Mouse (Mus musculus) heart, postnatal 0 days (tissue): Measurements from ENCODE around the gene Prg2. TPM values are rescaled to one million over a fixed set of nuclear protein-coding genes. Genes with fewer than 3 reads are reported as not detected.
A peak's percentile ranks its signal among the peaks of the same experiment; 100 is the strongest.

Experiments used
- ATAC-seq: fragments of 200-750 bp; cut with Nextera tagmentation; 2 replicates; pipeline ENCODE4 v1.8.0; 2017; ENCODE audit warnings: low read depth, moderate number of reproducible peaks, moderate library complexity; ENCODE audit not compliant: insufficient read depth
- DNase-seq: peaks from one replicate; pipeline ENCODE4 v3.0.0-alpha.2; 2016; ENCODE audit warnings: low spot score
- H3K27ac ChIP-seq: fragments of 300-500 bp; sonication (generic); 2 replicates; pipeline ENCODE4 v1.5.1; 2014; ENCODE audit warnings: low read depth, mild to moderate bottlenecking
- H3K27me3 ChIP-seq: fragments of 300-500 bp; sonication (generic); 2 replicates; pipeline ENCODE4 v1.6.1; 2014; ENCODE audit warnings: low read length, mixed read lengths; ENCODE audit not compliant: control insufficient read depth, insufficient read depth
- H3K36me3 ChIP-seq: fragments of 300-500 bp; sonication (generic); replicated peaks from 2 replicates; pipeline ENCODE4 v1.6.1; 2014; ENCODE audit warnings: low read length, mixed read lengths; ENCODE audit not compliant: control insufficient read depth, insufficient read depth
- H3K4me1 ChIP-seq: fragments of 300-500 bp; sonication (generic); 2 replicates; pipeline ENCODE4 v1.6.1; 2014; ENCODE audit warnings: antibody characterized with exemption; ENCODE audit not compliant: control insufficient read depth, insufficient read depth
- H3K4me2 ChIP-seq: fragments of 300-500 bp; sonication (generic); 2 replicates; pipeline ENCODE4 v1.6.1; 2014; ENCODE audit warnings: low read depth, mild to moderate bottlenecking, low read length, moderate library complexity
- H3K4me3 ChIP-seq: fragments of 300-500 bp; sonication (generic); 2 replicates; pipeline ENCODE4 v1.5.1; 2014; ENCODE audit warnings: low read depth, low read length
- H3K9ac ChIP-seq: fragments of 300-500 bp; sonication (generic); replicated peaks from 2 replicates; pipeline ENCODE4 v1.6.1; 2014; ENCODE audit warnings: low read depth, low read length, mixed read lengths
- H3K9me3 ChIP-seq: fragments of 300-500 bp; sonication (generic); replicated peaks from 2 replicates; pipeline ENCODE4 v1.6.1; 2016; ENCODE audit warnings: low read length; ENCODE audit not compliant: control insufficient read depth
- CTCF ChIP-seq: IDR thresholded peaks from 2 replicates; pipeline ENCODE4 v1.5.1; 2016; ENCODE audit warnings: antibody characterized with exemption, control low read depth, low read depth
- EP300 ChIP-seq: IDR thresholded peaks from 2 replicates; pipeline ENCODE4 v1.6.1; 2016; ENCODE audit warnings: antibody characterized with exemption, low read depth
- WGBS: fragments of 180-500 bp; shearing (Covaris S2); extraction: QIAGEN DNeasy Blood & Tissue Kit; methylation state at CpG from one replicate; pipeline ENCODE4 v1.1.7; 2014; 5-methylcytosine and 5-hydroxymethylcytosine counted together
- polyA plus RNA-seq: library from polyadenylated mRNA; unstranded; fragments of >200 nt; fragmentation: Nextera tagmentation; extraction: Ambion mirVana; gene quantifications from 2 replicates; pipeline ENCODE4 v1.2.1, GENCODE M21; 2015
- total RNA-seq: library from RNA; depleted of rRNA; stranded (reverse); fragments of >200 nt; gene quantifications from 2 replicates; pipeline ENCODE4 v1.2.3, GENCODE M21; 2014; ENCODE audit warnings: low replicate concordance

Prg2 gene
- total and polyA plus RNA-seq, 2 experiments from 2014 or later, result not detected

DNA sequence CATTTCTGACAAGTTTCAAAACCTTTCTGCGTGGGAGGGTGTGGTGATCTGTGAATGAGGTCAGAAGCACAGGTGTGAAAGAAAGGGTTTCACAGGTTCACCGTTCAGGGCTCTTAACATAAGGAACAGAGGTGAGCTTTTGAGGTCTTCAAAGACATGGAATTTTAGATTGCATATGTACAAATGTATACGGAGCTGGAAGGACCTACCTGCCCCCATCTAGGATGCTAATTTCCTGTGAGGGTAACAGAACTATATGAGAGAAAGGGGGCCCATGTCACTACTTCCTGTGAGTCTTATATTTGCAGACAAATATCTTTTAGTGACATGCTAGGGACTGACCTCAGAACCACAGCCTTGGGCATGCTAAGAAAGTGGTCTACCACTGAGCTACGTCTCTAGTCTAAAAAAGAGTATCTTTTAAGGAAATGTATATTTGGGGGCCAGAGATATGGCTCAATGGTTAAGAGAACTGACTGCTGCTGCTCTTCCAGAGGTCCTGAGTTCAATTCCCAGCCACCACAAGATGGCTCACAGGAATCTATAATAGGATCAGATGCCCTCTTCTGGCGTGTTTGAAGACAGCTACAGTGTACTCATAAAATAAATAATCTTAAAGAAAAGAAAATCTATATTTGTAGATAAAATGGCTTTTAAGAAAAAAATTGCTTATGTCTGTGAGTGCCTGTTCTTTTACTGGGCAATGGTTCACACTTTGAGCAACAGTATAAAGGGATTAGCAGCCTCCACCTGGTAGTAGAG lies 33.7 kb downstream of the Prg2 start:
- ATAC-seq, result no peak
- TF ChIP-seq EP300 (no peak), CTCF (no peak)
- Histone ChIP-seq H3K4me1 (peaks cover 18% of the 10 kb centered on the region), H3K4me3 (no peak overlapping the region), H3K9me3 (no peaks in the 10 kb centered on the region), H3K36me3 (no peaks in the 10 kb centered on the region), H3K27ac (no peak overlapping the region), H3K9ac (no peak overlapping the region), H3K27me3 (no peaks in the 10 kb centered on the region), H3K4me2 (no peak overlapping the region)
- no peak for DNase-seq
- 75% methylated on average over 5 of the region's 5 CpGs for WGBS

DNA sequence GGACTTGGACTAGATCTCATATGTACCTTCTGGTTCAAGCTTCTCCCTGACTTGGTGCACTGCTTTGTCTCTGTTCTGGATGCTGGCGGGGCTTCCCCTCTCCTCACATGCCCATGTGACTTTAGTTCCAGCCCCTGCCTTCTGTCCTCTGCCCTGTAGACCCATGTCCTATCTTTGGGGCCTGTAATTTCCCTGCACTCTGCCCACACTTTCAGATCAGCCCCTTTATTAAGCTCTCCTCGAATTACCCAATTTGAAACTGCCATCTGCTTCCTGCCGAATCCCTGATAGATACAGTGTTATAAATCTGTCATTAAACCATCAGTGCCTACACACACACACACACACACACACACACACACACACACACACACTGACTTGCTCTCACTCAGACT lies 34.3 kb downstream of the Prg2 start:
- no peak for TF ChIP-seq CTCF
- TF ChIP-seq EP300, result no peak
- DNase-seq (no peak), ATAC-seq (no peak)
- Histone ChIP-seq H3K27ac (no peak overlapping the region), H3K9ac (no peak overlapping the region), H3K9me3 (no peaks in the 10 kb centered on the region), H3K4me1 (peaks cover 18% of the 10 kb centered on the region), H3K4me3 (no peak overlapping the region), H3K4me2 (no peak overlapping the region), H3K36me3 (no peaks in the 10 kb centered on the region), H3K27me3 (no peaks in the 10 kb centered on the region)
- 47% methylated on average over 3 of the region's 3 CpGs for WGBS

DNA sequence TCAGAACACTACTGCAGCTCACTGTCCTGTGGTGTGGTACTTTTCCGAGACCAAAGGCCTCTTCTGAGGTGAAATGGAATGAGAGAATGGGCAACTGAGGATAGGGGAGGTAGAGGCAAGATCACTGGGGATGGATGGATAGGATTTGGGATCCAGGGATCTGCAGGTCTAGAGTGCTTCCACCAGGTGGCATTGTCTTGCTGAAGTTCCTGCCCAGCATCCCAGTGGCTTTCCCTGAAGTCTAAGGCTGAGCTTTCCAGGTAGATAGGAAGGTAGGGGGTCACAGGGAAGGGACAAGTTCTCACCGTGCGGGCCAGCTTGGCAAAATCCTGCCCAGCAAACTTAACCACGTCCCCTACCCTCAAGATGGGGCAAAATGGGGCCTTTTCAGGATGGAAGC lies 41.8 kb downstream of the Prg2 start:
- TF ChIP-seq EP300 (no peak), CTCF (peak; percentile 68)
- no peak for DNase-seq

DNA sequence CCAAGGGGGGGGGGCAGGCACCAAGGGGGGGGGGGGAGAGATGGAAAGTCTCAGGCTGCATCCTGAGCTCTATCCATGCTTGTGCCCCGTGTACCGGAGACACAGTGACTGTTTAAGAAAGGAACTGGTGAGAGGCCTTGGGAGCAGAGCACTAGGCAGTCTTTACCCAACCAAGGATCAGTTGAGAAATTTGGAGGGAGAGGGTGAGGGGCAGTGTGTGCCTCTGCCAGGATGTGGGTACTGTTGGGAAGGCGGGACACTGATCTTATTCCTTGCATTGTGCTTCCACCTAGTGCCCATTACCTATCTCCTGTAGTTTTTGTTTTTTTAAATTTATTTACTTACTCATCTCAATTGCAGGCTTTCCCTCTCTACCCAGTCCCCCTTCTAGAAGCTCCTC lies 45.9 kb downstream of the Prg2 start:
- Histone ChIP-seq H3K27me3 (no peaks in the 10 kb centered on the region), H3K9me3 (no peaks in the 10 kb centered on the region), H3K27ac (no peak overlapping the region), H3K9ac (no peak overlapping the region), H3K36me3 (no peaks in the 10 kb centered on the region), H3K4me3 (no peak overlapping the region), H3K4me2 (no peak overlapping the region), H3K4me1 (no peaks in the 10 kb centered on the region)
- TF ChIP-seq EP300 (no peak), CTCF (no peak)
- ATAC-seq (peak; percentile 30; the same call in 1 of the 2 replicates), DNase-seq (no peak)
- WGBS, result 63% methylated on average over 3 of the region's 3 CpGs

More for the DNA sequence above, 41.8 kb downstream of the Prg2 start:
- no peaks in the 10 kb centered on the region for H3K9me3 ChIP-seq
- ATAC-seq, result no peak
- no peaks in the 10 kb centered on the region for H3K36me3 ChIP-seq
- H3K27ac ChIP-seq, result no peak overlapping the region
- WGBS, result 20% methylated on average over 4 of the region's 4 CpGs
- no peaks in the 10 kb centered on the region for H3K27me3 ChIP-seq
- H3K4me3 ChIP-seq, result no peak overlapping the region
- no peak overlapping the region for H3K4me2 ChIP-seq
- no peaks in the 10 kb centered on the region for H3K4me1 ChIP-seq
- H3K9ac ChIP-seq, result no peak overlapping the region

DNA sequence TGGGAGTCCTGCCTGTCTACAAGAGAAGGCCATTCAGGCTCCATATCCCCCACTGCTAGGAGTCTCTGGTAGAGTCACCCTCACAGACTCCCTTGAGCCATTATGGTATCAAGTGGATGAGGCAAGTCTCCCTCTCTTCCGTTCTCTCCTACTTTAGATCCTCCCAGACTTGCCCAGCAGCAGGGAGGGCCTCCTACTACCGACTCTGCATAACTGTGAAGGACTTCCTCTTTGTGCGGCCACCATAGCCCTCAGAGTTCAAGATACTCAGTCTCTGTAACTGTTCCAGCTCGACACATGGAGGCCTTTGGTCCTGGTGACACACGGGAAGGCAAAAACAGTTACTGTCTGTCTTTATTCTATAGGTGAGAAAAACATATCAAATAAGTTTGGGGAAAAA lies 47.0 kb downstream of the Prg2 start:
- no peaks in the 10 kb centered on the region for H3K27me3 ChIP-seq
- no peak overlapping the region for H3K27ac ChIP-seq
- H3K36me3 ChIP-seq, result no peaks in the 10 kb centered on the region
- no peak overlapping the region for H3K4me2 ChIP-seq
- 60% methylated on average over 5 of the region's 5 CpGs for WGBS
- TF ChIP-seq CTCF (no peak), EP300 (no peak)
- ATAC-seq, result no peak
- H3K4me3 ChIP-seq, result no peak overlapping the region
- H3K9me3 ChIP-seq, result no peaks in the 10 kb centered on the region
- no peak overlapping the region for H3K9ac ChIP-seq
- DNase-seq, result no peak
- no peaks in the 10 kb centered on the region for H3K4me1 ChIP-seq

DNA sequence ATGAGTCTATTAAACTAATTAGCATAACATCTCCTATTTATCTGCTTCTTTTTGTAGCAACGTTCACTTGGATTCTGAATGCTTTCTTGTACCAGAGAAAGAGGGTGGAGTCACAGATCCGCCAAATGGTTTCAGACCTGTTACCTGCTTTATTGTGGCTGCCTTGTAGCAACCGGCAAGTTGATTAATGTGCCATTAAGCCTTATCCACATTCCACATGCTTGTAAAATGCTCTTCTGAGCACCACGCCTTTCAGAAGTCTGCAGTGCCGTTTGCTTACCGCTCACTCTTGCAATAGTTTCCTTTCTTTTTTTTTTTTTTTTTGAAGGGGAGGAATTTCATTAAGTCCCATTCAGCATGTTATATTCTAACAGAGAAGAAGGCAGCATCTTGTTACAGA lies 49.6 kb downstream of the Prg2 start:
- DNase-seq (no peak), ATAC-seq (no peak)
- H3K9me3 ChIP-seq, result no peaks in the 10 kb centered on the region
- TF ChIP-seq EP300 (no peak), CTCF (no peak)
- H3K27me3 ChIP-seq, result no peaks in the 10 kb centered on the region
- H3K27ac ChIP-seq, result no peak overlapping the region
- no peaks in the 10 kb centered on the region for H3K4me1 ChIP-seq
- WGBS, result 52% methylated on average over 6 of the region's 6 CpGs
- H3K9ac ChIP-seq, result no peak overlapping the region
- H3K4me3 ChIP-seq, result no peak overlapping the region
- H3K4me2 ChIP-seq, result no peak overlapping the region
- H3K36me3 ChIP-seq, result no peaks in the 10 kb centered on the region
